Mouse (Mus musculus) adrenal gland, adult 18-20 months (tissue): ENCODE data around the gene Cacng6. TPM values are rescaled to one million over a fixed set of nuclear protein-coding genes. Genes with fewer than 3 reads are reported as not detected.

Source experiments
- DNase-seq, 2 experiments: peaks; one replicate each; pipeline ENCODE4 v3.0.0; 2021 to 2022; ENCODE audit warnings: low spot score in 2 of 2
- microRNA-seq, 2 experiments: library from miRNA; unstranded; fragments of <30 nt; microRNA quantifications; one replicate each; pipeline ENCODE4 v1.2.0; 2021; ENCODE audit warnings: borderline number of aligned reads in 2 of 2
- total RNA-seq, 2 experiments: library from RNA; stranded (reverse); gene quantifications; 1 replicate in 1 of 2; 2 replicates in 1 of 2; pipeline ENCODE4 v1.2.3; 2021

Cacng6 gene
- total RNA-seq, 2 experiments from 2014 or later = not detected

DNA sequence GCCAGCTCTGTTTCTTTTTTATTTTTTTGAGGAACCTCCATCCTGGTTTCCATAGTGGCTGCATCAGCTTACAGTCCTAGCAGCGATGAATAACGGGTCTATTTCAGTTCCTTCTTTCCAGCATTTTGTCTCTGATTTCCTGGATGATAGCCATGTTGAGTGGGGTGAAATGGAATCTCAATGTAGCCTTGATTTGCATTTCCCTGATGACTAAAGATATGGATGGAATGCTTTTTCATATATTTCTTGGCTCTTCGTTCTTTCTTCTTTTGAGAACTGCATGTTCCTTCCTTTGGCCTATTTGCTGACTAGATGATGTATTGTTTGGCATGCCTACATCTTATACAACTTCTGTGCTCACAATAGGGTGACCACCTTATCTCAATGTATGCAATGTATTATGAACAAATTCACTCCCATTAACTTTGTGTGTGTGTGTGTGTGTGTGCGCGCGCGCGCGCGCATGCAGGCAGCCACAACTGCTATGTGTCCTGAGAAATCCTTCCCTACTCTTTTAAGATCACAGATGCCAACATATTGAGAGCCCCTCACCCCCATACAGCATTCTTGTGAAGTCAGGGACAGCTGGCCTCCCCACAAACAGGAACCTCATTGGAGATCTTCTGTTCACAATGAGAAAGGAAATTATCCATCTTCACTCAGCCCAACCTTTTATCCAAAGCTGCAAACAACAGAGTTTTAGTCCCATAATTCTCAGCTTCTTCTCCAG lies 33.3 kb downstream of the Cacng6 start:
- DNase-seq = no peak

DNA sequence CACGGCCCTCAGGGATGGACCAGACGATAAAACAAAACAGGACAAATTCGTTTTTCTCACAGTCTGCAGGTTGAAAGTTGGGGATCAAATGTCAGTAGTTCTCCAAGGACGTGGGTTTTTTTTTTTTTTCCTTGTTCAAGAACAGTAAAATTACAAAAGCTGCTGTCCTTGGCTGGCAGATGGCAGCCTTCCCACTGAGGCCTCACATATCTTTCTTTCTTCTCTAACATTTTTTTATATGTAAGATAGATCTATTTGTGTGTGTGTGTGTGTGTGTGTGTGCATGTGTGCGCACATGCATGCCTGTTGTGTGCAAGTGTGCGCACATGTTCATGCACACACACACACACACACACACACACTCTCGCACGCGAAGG lies 33.8 kb downstream of the Cacng6 start:
- DNase-seq = no peak

DNA sequence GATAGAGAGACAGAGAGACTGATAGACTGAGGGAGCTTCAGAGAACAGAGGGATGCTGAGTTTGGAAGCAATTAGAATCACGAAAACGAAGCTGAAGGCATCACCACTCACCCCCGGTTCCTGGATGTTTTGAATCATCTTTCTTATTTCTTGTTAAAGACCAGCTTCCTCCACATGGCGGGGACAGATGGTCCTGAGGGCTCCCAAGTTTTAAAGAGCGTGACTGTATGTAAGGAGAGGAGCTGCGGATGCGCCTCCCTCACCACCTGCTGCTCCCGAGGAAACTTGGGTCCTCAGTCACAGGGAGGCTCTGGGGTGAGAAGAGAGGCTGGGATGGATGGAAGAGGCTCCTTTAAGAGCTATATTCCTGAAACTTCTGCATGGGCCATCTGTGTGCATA lies 36.3 kb downstream of the Cacng6 start:
- DNase-seq = no peak

DNA sequence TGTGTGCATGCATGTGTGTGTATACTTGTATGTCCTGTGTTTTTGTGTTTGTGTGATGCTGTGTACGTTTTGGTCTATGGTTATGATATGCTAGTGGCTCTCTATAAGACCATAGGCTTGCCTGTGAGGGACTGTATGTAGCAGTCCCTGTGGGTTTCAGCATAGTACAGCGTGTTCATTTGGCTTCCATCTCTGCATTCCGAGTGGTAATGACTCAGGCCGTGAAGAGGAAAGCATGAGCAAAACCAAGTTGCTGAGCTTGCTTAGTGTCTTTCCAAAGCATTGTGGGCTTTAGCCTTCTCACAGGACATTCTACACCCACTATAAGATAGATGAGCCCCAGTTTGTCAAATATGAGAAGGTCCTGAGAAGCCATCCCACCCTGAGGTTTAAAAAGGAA lies 39.3 kb downstream of the Cacng6 start:
- DNase-seq = no peak

DNA sequence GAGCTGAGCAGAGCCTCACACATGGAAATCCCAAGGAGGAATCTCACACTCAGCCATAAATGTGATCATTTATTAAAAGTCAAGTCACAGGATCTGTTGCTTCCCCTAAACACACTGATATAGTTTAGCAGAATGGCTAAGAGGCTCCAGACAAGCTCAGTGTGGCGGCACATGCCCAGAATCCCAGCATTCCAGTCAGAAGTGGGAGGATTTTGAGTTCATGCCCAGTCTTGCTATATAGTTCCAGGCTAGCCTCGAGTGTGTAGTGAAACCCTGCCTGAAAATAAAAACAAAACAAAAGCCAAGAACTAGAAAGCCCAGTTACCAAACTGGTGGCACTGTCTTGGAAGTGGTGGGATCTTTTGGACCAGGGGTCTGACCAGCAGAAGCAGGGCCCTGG lies 44.6 kb downstream of the Cacng6 start:
- DNase-seq = no peak

DNA sequence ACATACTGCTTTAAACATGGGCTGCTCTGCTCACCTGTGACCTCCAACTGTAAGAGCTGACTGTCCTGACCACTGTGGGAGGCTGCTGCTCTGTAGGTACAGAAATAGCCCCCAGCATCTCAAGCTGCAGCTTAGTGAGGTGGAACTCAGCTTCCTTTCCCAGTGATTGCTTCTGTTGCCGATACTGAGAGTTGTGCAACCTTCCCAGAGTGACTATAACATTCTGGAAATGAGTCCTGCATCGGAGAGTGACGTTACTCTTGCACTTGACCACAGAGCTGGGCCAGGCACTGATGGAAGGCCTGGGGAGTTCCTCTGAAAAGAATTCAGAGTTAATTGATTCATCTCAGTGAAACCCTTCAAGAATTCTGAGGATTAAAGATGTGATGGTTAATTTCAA lies 48.8 kb downstream of the Cacng6 start:
- DNase-seq = no peak

DNA sequence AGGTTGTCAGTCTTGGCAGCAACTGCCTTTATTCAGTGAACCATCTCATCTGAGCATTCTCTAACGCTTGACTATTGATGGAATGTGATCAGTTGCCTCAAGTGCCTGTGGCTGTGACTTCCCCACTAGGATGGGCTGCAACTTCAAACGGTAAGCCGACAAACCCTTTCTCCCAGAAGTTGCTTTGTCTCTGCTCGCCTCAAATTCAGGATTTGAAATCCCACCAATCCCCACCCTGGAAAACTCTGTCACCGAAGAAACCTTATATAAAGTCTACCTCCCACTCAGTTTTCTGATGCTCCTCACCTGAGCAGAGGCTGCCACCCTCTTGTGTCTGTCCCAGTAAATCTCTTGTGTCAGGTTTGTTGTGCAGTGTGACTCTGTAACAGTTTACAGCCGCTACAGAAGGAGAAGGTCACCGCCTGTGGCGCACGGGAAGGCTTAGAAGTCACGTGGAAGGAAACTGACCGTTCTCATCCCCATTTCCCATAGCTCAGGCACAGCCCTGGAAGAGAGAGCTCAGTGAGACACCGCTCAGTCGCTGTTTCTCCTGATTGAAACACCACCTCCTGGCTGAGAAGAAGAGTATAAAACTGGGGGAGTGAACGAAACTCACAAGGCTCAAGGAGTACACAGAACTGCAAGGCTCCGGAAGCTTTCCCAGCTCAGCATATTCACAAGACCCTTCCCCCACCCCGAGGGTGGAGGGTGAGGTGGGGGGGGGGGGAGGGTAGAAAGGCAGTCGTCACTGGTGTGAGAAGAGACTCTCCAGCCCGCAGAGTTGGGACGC lies 50.5 kb downstream of the Cacng6 start:
- no peak for DNase-seq

DNA sequence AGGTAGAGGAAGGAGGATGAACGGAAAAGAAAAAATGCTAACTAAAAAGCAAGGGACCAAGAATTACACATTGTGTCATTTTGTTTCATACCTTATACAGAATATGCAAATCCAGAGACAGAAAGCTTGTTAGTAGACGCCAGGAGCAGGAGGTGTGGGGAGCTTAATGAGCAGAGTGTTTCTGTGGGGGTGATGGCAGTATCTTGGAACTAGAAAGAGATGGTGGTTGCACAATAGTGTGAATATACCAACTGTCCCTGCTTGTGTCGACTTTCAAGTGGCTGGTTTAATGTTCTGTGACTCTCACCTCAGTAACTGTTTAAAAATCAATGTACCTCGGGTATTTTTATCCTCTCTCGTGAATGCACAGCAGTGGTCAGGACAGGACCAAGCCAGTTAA lies 52.7 kb downstream of the Cacng6 start:
- DNase-seq = no peak

DNA sequence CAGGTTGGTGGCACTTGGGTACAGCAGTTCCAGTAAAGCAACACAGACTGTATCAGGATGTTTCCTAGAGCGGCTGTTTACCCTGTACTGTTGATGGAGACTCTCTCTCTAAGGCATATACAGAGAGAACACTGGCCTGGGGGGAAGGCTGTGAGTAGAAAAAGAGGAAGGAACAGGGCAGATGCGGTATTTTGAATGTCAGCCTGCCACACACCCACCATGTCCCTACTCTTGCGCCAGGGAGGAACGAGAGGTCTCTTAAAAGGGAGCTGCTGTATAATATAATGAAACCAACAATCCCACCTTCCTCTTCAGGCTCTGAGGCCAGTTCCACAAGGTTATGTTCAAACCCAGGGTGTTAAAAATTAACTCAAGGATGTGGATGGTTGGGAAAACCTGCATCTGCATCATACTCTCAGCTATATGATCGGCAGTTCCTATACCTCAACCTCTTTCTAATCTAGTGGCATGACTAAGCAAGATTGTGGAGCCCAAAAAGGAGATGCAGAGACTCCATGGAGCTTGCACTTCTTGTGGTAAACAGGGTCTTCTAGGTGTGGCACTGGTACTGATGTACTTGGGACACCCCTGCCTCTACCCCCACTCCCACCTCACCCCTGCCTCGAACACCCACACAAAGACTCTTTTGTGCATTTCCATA lies 58.1 kb downstream of the Cacng6 start:
- no peak for DNase-seq

Small RNA genes lying within 50 kb of the gene (microRNA-seq; reads per million reads assigned to microRNA genes)
- gene Gm23450 = 35.9 to 63.7 reads per million in 2 experiments

Other genes with a start within 250 kb of the Cacng6 start
- under 1 TPM in 1 of 2 experiments, not detected in 1; 0.20 TPM for gene Nlrp12, start 174.5 kb upstream of the Cacng6 start, total RNA-seq
- gene Myadm, start 135.1 kb upstream of the Cacng6 start, total RNA-seq = 10 to 100 TPM; 55.9 to 68.6 TPM
- 1 to 10 TPM in 1 of 2 experiments, under 1 TPM in 1; 0.36 to 1.1 TPM for gene Prkcg, start 135.0 kb upstream of the Cacng6 start, total RNA-seq
- gene Cacng7, start 91.2 kb upstream of the Cacng6 start, total RNA-seq = 10 to 100 TPM in 1 of 2 experiments, 1 to 10 TPM in 1; 8.9 to 16.6 TPM
- gene Cacng8, start 33.5 kb upstream of the Cacng6 start, total RNA-seq = 1 to 10 TPM; 1.7 to 3.5 TPM
- gene Tarm1, start 78.4 kb downstream of the Cacng6 start, total RNA-seq = 1 to 10 TPM in 1 of 2 experiments, under 1 TPM in 1; 0.70 to 1.7 TPM
- under 1 TPM; 0.22 to 0.30 TPM for gene Oscar, start 192.0 kb downstream of the Cacng6 start, total RNA-seq
- gene Ndufa3, start 193.2 kb downstream of the Cacng6 start, total RNA-seq = 100 to 1,000 TPM; 743 to 913 TPM
- gene Tfpt, start 205.7 kb downstream of the Cacng6 start, total RNA-seq = 10 to 100 TPM; 19.0 to 27.7 TPM
- 10 to 100 TPM; 34.4 to 37.6 TPM for gene Prpf31, start 205.8 kb downstream of the Cacng6 start, total RNA-seq
- gene Cnot3, start 221.1 kb downstream of the Cacng6 start, total RNA-seq = 10 to 100 TPM; 52.8 to 53.6 TPM
- gene Leng1, start 241.6 kb downstream of the Cacng6 start, total RNA-seq = 10 to 100 TPM; 14.0 to 14.2 TPM